Mouse (Mus musculus) liver, adult 2 months (tissue): Measurements from ENCODE around the gene Pard3.

Experiments
- CTCF ChIP-seq: fragments of 200-500 bp; IDR thresholded peaks from 2 replicates; pipeline ENCODE4 v1.5.1; 2011; ENCODE audit warnings: low read depth, low read length, control low read depth
- POLR2A ChIP-seq: fragments of 200-500 bp; IDR thresholded peaks from 2 replicates; pipeline ENCODE4 v1.6.1; 2011; ENCODE audit warnings: low read length, control low read depth; ENCODE audit not compliant: insufficient read depth; ENCODE audit errors: extremely low read depth

DNA sequence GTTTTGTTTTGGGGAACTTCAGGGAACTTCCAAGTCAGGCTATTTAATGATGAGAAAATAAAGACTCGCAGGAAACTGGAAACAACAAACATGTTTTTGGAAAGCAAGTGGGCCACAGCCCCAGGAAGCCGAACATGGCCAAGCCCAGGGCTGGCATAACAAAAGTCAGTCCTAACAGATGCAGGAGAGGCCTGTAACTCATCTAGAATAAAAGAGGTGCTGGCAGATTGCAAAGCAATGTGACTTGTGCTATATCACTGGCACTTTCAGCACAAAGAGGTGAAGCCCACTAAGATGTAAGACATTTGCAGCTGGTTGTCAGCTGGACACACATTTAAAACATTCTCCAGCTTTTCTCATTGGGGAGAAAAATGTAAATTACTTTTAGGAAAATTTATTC lies 553.0 kb downstream of the Pard3 start:
- TF ChIP-seq POLR2A (no peak), CTCF (no peak)
